Mouse (Mus musculus) heart, postnatal 0 days (tissue): ENCODE data around the gene Trio. TPM values are rescaled to one million over a fixed set of nuclear protein-coding genes. Genes with fewer than 3 reads are reported as not detected.

Source experiments
- ATAC-seq: fragments of 200-750 bp; cut with Nextera tagmentation; 2 replicates; pipeline ENCODE4 v1.8.0; 2017; ENCODE audit warnings: low read depth, moderate number of reproducible peaks, moderate library complexity; ENCODE audit not compliant: insufficient read depth
- DNase-seq: peaks from one replicate; pipeline ENCODE4 v3.0.0-alpha.2; 2016; ENCODE audit warnings: low spot score
- H3K27ac ChIP-seq: fragments of 300-500 bp; sonication (generic); 2 replicates; pipeline ENCODE4 v1.5.1; 2014; ENCODE audit warnings: low read depth, mild to moderate bottlenecking
- H3K27me3 ChIP-seq: fragments of 300-500 bp; sonication (generic); 2 replicates; pipeline ENCODE4 v1.6.1; 2014; ENCODE audit warnings: low read length, mixed read lengths; ENCODE audit not compliant: control insufficient read depth, insufficient read depth
- H3K36me3 ChIP-seq: fragments of 300-500 bp; sonication (generic); replicated peaks from 2 replicates; pipeline ENCODE4 v1.6.1; 2014; ENCODE audit warnings: low read length, mixed read lengths; ENCODE audit not compliant: control insufficient read depth, insufficient read depth
- H3K4me1 ChIP-seq: fragments of 300-500 bp; sonication (generic); 2 replicates; pipeline ENCODE4 v1.6.1; 2014; ENCODE audit warnings: antibody characterized with exemption; ENCODE audit not compliant: control insufficient read depth, insufficient read depth
- H3K4me2 ChIP-seq: fragments of 300-500 bp; sonication (generic); 2 replicates; pipeline ENCODE4 v1.6.1; 2014; ENCODE audit warnings: low read depth, mild to moderate bottlenecking, low read length, moderate library complexity
- H3K4me3 ChIP-seq: fragments of 300-500 bp; sonication (generic); 2 replicates; pipeline ENCODE4 v1.5.1; 2014; ENCODE audit warnings: low read depth, low read length
- H3K9ac ChIP-seq: fragments of 300-500 bp; sonication (generic); replicated peaks from 2 replicates; pipeline ENCODE4 v1.6.1; 2014; ENCODE audit warnings: low read depth, low read length, mixed read lengths
- H3K9me3 ChIP-seq: fragments of 300-500 bp; sonication (generic); replicated peaks from 2 replicates; pipeline ENCODE4 v1.6.1; 2016; ENCODE audit warnings: low read length; ENCODE audit not compliant: control insufficient read depth
- CTCF ChIP-seq: IDR thresholded peaks from 2 replicates; pipeline ENCODE4 v1.5.1; 2016; ENCODE audit warnings: antibody characterized with exemption, control low read depth, low read depth
- EP300 ChIP-seq: IDR thresholded peaks from 2 replicates; pipeline ENCODE4 v1.6.1; 2016; ENCODE audit warnings: antibody characterized with exemption, low read depth
- WGBS: fragments of 180-500 bp; shearing (Covaris S2); extraction: QIAGEN DNeasy Blood & Tissue Kit; methylation state at CpG from one replicate; pipeline ENCODE4 v1.1.7; 2014; 5-methylcytosine and 5-hydroxymethylcytosine counted together
- polyA plus RNA-seq: library from polyadenylated mRNA; unstranded; fragments of >200 nt; fragmentation: Nextera tagmentation; extraction: Ambion mirVana; gene quantifications from 2 replicates; pipeline ENCODE4 v1.2.1, GENCODE M21; 2015
- total RNA-seq: library from RNA; depleted of rRNA; stranded (reverse); fragments of >200 nt; gene quantifications from 2 replicates; pipeline ENCODE4 v1.2.3, GENCODE M21; 2014; ENCODE audit warnings: low replicate concordance

Gene Trio
- total and polyA plus RNA-seq, 2 experiments from 2014 or later: 10.1 to 77.2 TPM

GRCm38 (mm10) chr15:27770513-27771196 is 255.0 kb downstream of the Trio start:
- peaks cover 81% of the 10 kb centered on the region for H3K36me3 ChIP-seq
- WGBS: 84% methylated on average over 12 of the region's 12 CpGs
- no peak overlapping the region for H3K9ac ChIP-seq
- no peak overlapping the region for H3K27ac ChIP-seq
- no peaks in the 10 kb centered on the region for H3K9me3 ChIP-seq
- H3K27me3 ChIP-seq: no peaks in the 10 kb centered on the region
- H3K4me1 ChIP-seq: no peaks in the 10 kb centered on the region
- H3K4me2 ChIP-seq: no peak overlapping the region
- TF ChIP-seq CTCF (no peak), EP300 (no peak)
- H3K4me3 ChIP-seq: no peak overlapping the region
- ATAC-seq (no peak), DNase-seq (no peak)

- TF ChIP-seq CTCF (no peak), EP300 (no peak)
- no peak overlapping the region for H3K4me2 ChIP-seq
- H3K27ac ChIP-seq: no peak overlapping the region
- WGBS: 89% methylated on average over 3 of the region's 3 CpGs
- no peaks in the 10 kb centered on the region for H3K4me1 ChIP-seq
- ATAC-seq (no peak), DNase-seq (no peak)
- H3K9ac ChIP-seq: no peak overlapping the region
- peaks cover 85% of the 10 kb centered on the region for H3K36me3 ChIP-seq
- H3K4me3 ChIP-seq: no peak overlapping the region
- H3K27me3 ChIP-seq: no peaks in the 10 kb centered on the region
- H3K9me3 ChIP-seq: no peaks in the 10 kb centered on the region
Observed at GRCm38 (mm10) chr15:27761416-27761815, 264.2 kb downstream of the Trio start.

GRCm38 (mm10) chr15:27760655-27761054 is 265.0 kb downstream of the Trio start:
- Histone ChIP-seq H3K9ac (no peak overlapping the region), H3K4me3 (no peak overlapping the region), H3K9me3 (no peaks in the 10 kb centered on the region), H3K4me1 (no peaks in the 10 kb centered on the region), H3K27ac (no peak overlapping the region), H3K27me3 (no peaks in the 10 kb centered on the region), H3K4me2 (no peak overlapping the region), H3K36me3 (peaks cover 85% of the 10 kb centered on the region)
- WGBS: 67% methylated on average over 1 of the region's 1 CpGs
- no peak for DNase-seq
- no peak for TF ChIP-seq CTCF
- no peak for TF ChIP-seq EP300
- no peak for ATAC-seq

GRCm38 (mm10) chr15:27759890-27760289 is 265.8 kb downstream of the Trio start:
- H3K36me3 ChIP-seq: peaks cover 86% of the 10 kb centered on the region
- ATAC-seq (no peak), DNase-seq (no peak)
- H3K4me3 ChIP-seq: no peak overlapping the region
- 86% methylated on average over 5 of the region's 5 CpGs for WGBS
- no peak overlapping the region for H3K27ac ChIP-seq
- no peaks in the 10 kb centered on the region for H3K27me3 ChIP-seq
- H3K4me2 ChIP-seq: no peak overlapping the region
- H3K4me1 ChIP-seq: no peaks in the 10 kb centered on the region
- no peak overlapping the region for H3K9ac ChIP-seq
- no peak for TF ChIP-seq EP300
- TF ChIP-seq CTCF: no peak
- H3K9me3 ChIP-seq: no peaks in the 10 kb centered on the region

- ATAC-seq (no peak), DNase-seq (no peak)
- Histone ChIP-seq H3K27me3 (no peaks in the 10 kb centered on the region), H3K4me2 (no peak overlapping the region), H3K27ac (no peak overlapping the region), H3K4me1 (no peaks in the 10 kb centered on the region), H3K4me3 (no peak overlapping the region), H3K36me3 (peaks cover 86% of the 10 kb centered on the region), H3K9ac (no peak overlapping the region), H3K9me3 (no peaks in the 10 kb centered on the region)
- TF ChIP-seq EP300 (no peak), CTCF (no peak)
- WGBS: 40% methylated on average over 6 of the region's 6 CpGs
Observed at GRCm38 (mm10) chr15:27758680-27759079, 267.0 kb downstream of the Trio start.

GRCm38 (mm10) chr15:27756426-27756825 is 269.2 kb downstream of the Trio start:
- Histone ChIP-seq H3K9me3 (no peaks in the 10 kb centered on the region), H3K4me1 (no peaks in the 10 kb centered on the region), H3K36me3 (peaks cover 90% of the 10 kb centered on the region), H3K9ac (no peak overlapping the region), H3K4me2 (no peak overlapping the region), H3K27ac (no peak overlapping the region), H3K4me3 (no peak overlapping the region), H3K27me3 (no peaks in the 10 kb centered on the region)
- TF ChIP-seq CTCF: no peak
- no peak for TF ChIP-seq EP300
- ATAC-seq (no peak), DNase-seq (no peak)
- WGBS: 92% methylated on average over 11 of the region's 11 CpGs
